Mouse (Mus musculus) intestine, embryonic 14.5 days (tissue): Measurements from ENCODE around the gene Zbtb20. TPM values are rescaled to one million over a fixed set of nuclear protein-coding genes. Genes with fewer than 3 reads are reported as not detected.

ENCODE experiments used
- ATAC-seq: fragments of 200-750 bp; cut with Nextera tagmentation; replicated peaks from 2 replicates; pipeline ENCODE4 v1.8.0; 2017; ENCODE audit warnings: low read depth, moderate number of reproducible peaks, moderate TSS enrichment, moderate library complexity; ENCODE audit not compliant: low FRiP score, low TSS enrichment
- DNase-seq: peaks from one replicate; pipeline ENCODE4 v3.0.0-alpha.2; 2018; ENCODE audit warnings: low spot score
- H3K27ac ChIP-seq: fragments of 300-500 bp; sonication (generic); 2 replicates; pipeline ENCODE4 v1.5.1; 2014; ENCODE audit warnings: low read depth, mild to moderate bottlenecking, control low read depth
- H3K27me3 ChIP-seq: fragments of 300-500 bp; sonication (generic); replicated peaks from 2 replicates; pipeline ENCODE4 v1.6.1; 2014; ENCODE audit warnings: low read length, control low read depth; ENCODE audit not compliant: control insufficient read depth, insufficient read depth
- H3K36me3 ChIP-seq: fragments of 300-500 bp; sonication (generic); 2 replicates; pipeline ENCODE4 v1.6.1; 2014; ENCODE audit warnings: low read length, control low read depth; ENCODE audit not compliant: control insufficient read depth, insufficient read depth
- H3K4me1 ChIP-seq: fragments of 300-500 bp; sonication (generic); replicated peaks from 2 replicates; pipeline ENCODE4 v1.6.1; 2014; ENCODE audit warnings: low read length, control low read depth, mixed read lengths; ENCODE audit not compliant: control insufficient read depth, insufficient read depth
- H3K4me2 ChIP-seq: fragments of 300-500 bp; sonication (generic); 2 replicates; pipeline ENCODE4 v1.6.1; 2014; ENCODE audit warnings: low read length
- H3K4me3 ChIP-seq: fragments of 300-500 bp; sonication (generic); 2 replicates; pipeline ENCODE4 v1.5.1; 2014; ENCODE audit warnings: low read depth, low read length, control low read depth, mixed read lengths
- H3K9ac ChIP-seq: fragments of 300-500 bp; sonication (generic); 2 replicates; pipeline ENCODE4 v1.6.1; 2014; ENCODE audit warnings: mild to moderate bottlenecking, low read length
- H3K9me3 ChIP-seq: fragments of 300-500 bp; sonication (generic); 2 replicates; pipeline ENCODE4 v1.6.1; 2016; ENCODE audit warnings: low read length, control low read depth; ENCODE audit not compliant: control insufficient read depth
- WGBS: fragments of 180-500 bp; shearing (Covaris S2); extraction: QIAGEN DNeasy Blood & Tissue Kit; methylation state at CpG from one replicate; pipeline ENCODE4 v1.1.7; 2014; 5-methylcytosine and 5-hydroxymethylcytosine counted together
- polyA plus RNA-seq: library from polyadenylated mRNA; unstranded; fragments of >200 nt; fragmentation: Nextera tagmentation; extraction: Ambion mirVana; gene quantifications from 2 replicates; pipeline ENCODE4 v1.2.1, GENCODE M21; 2014

The Zbtb20 gene
- polyA plus RNA-seq, 1 experiment from 2014 or later, result 27.3 TPM

- H3K9ac ChIP-seq, result no peak overlapping the region
- no peak for DNase-seq
- WGBS, result 73% methylated on average over 7 of the region's 7 CpGs
- H3K36me3 ChIP-seq, result no peaks in the 10 kb centered on the region
- no peak for ATAC-seq
- H3K4me3 ChIP-seq, result no peak overlapping the region
- no peaks in the 10 kb centered on the region for H3K27me3 ChIP-seq
- H3K4me2 ChIP-seq, result no peak overlapping the region
- 0 out of 2 replicates have a peak, but pooled peaks cover 3% of the 10 kb centered on the region for H3K4me1 ChIP-seq
- no peak overlapping the region for H3K27ac ChIP-seq
- no peaks in the 10 kb centered on the region for H3K9me3 ChIP-seq
Measured at GRCm38 (mm10) chr16:43458726-43459223, 583.1 kb downstream of the Zbtb20 start.

- 82% methylated on average over 3 of the region's 3 CpGs for WGBS
- DNase-seq (no peak), ATAC-seq (no peak)
- Histone ChIP-seq H3K9me3 (no peaks in the 10 kb centered on the region), H3K27me3 (no peaks in the 10 kb centered on the region), H3K9ac (no peak overlapping the region), H3K4me3 (no peak overlapping the region), H3K4me2 (no peak overlapping the region), H3K4me1 (0 out of 2 replicates have a peak, but pooled peaks cover 3% of the 10 kb centered on the region), H3K27ac (no peak overlapping the region), H3K36me3 (no peaks in the 10 kb centered on the region)
Measured at GRCm38 (mm10) chr16:43461745-43462378, 586.2 kb downstream of the Zbtb20 start.

- 67% methylated on average over 11 of the region's 11 CpGs for WGBS
- Histone ChIP-seq H3K36me3 (no peaks in the 10 kb centered on the region), H3K4me2 (no peak overlapping the region), H3K27me3 (no peaks in the 10 kb centered on the region), H3K4me1 (0 out of 2 replicates have a peak, but pooled peaks cover 3% of the 10 kb centered on the region), H3K9ac (no peak overlapping the region), H3K4me3 (no peak overlapping the region), H3K9me3 (no peaks in the 10 kb centered on the region), H3K27ac (no peak overlapping the region)
- DNase-seq (no peak), ATAC-seq (no peak)
Measured at GRCm38 (mm10) chr16:43462470-43463455, 587.1 kb downstream of the Zbtb20 start.

GRCm38 (mm10) chr16:43463684-43464475 lies 588.2 kb downstream of the Zbtb20 start:
- Histone ChIP-seq H3K27me3 (no peaks in the 10 kb centered on the region), H3K4me3 (no peak overlapping the region), H3K4me1 (0 out of 2 replicates have a peak, but pooled peaks cover 3% of the 10 kb centered on the region), H3K4me2 (no peak overlapping the region), H3K27ac (no peak overlapping the region), H3K9ac (no peak overlapping the region), H3K9me3 (no peaks in the 10 kb centered on the region), H3K36me3 (no peaks in the 10 kb centered on the region)
- 68% methylated on average over 13 of the region's 13 CpGs for WGBS
- DNase-seq (no peak), ATAC-seq (no peak)

GRCm38 (mm10) chr16:43464476-43465080 lies 588.9 kb downstream of the Zbtb20 start:
- ATAC-seq (no peak), DNase-seq (no peak)
- Histone ChIP-seq H3K36me3 (no peaks in the 10 kb centered on the region), H3K27ac (no peak overlapping the region), H3K27me3 (no peaks in the 10 kb centered on the region), H3K9ac (no peak overlapping the region), H3K4me1 (0 out of 2 replicates have a peak, but pooled peaks cover 3% of the 10 kb centered on the region), H3K4me3 (no peak overlapping the region), H3K9me3 (no peaks in the 10 kb centered on the region), H3K4me2 (no peak overlapping the region)
- WGBS, result 71% methylated on average over 10 of the region's 10 CpGs

GRCm38 (mm10) chr16:43465368-43465839 lies 589.7 kb downstream of the Zbtb20 start:
- Histone ChIP-seq H3K9me3 (no peaks in the 10 kb centered on the region), H3K4me3 (no peak overlapping the region), H3K27ac (no peak overlapping the region), H3K27me3 (no peaks in the 10 kb centered on the region), H3K4me1 (0 out of 2 replicates have a peak, but pooled peaks cover 3% of the 10 kb centered on the region), H3K4me2 (no peak overlapping the region), H3K36me3 (no peaks in the 10 kb centered on the region), H3K9ac (no peak overlapping the region)
- no peak for DNase-seq
- no peak for ATAC-seq
- 54% methylated on average over 3 of the region's 3 CpGs for WGBS

- Histone ChIP-seq H3K27me3 (no peaks in the 10 kb centered on the region), H3K4me2 (no peak overlapping the region), H3K9ac (no peak overlapping the region), H3K4me3 (no peak overlapping the region), H3K27ac (no peak overlapping the region), H3K9me3 (no peaks in the 10 kb centered on the region), H3K4me1 (0 out of 2 replicates have a peak, but pooled peaks cover 3% of the 10 kb centered on the region), H3K36me3 (no peaks in the 10 kb centered on the region)
- ATAC-seq (no peak), DNase-seq (no peak)
- 91% methylated on average over 9 of the region's 9 CpGs for WGBS
Measured at GRCm38 (mm10) chr16:43465921-43466748, 590.5 kb downstream of the Zbtb20 start.
